Mouse (Mus musculus) layer of hippocampus, adult 2 months (tissue): ENCODE results near the gene Zfp72. TPM values are rescaled to one million over a fixed set of nuclear protein-coding genes. Genes with fewer than 3 reads are reported as not detected.

Experiments used
- DNase-seq, 2 experiments: peaks; one replicate each; pipeline ENCODE4 v3.0.0; 2022; ENCODE audit warnings: low spot score in 2 of 2
- H3K27ac ChIP-seq: fragments of 200-600 bp; 2 replicates; pipeline ENCODE4 v1.8.1; 2022
- H3K4me3 ChIP-seq: fragments of 200-600 bp; 2 replicates; pipeline ENCODE4 v1.8.1; 2022; ENCODE audit warnings: mild to moderate bottlenecking
- CTCF ChIP-seq: fragments of 200-600 bp; conservative IDR thresholded peaks from 2 replicates; pipeline ENCODE4 v1.8.1; 2022; ENCODE audit warnings: antibody characterized with exemption, mild to moderate bottlenecking, moderate library complexity
- microRNA-seq, 2 experiments: library from miRNA; unstranded; fragments of <30 nt; microRNA quantifications; one replicate each; pipeline ENCODE4 v1.2.0; 2021
- total RNA-seq, 2 experiments: library from RNA; stranded (reverse); gene quantifications; 2 replicates each; pipeline ENCODE4 v1.2.3; 2021

Gene Zfp72
- total RNA-seq, 2 experiments from 2014 or later = 6.0 to 6.5 TPM

DNA sequence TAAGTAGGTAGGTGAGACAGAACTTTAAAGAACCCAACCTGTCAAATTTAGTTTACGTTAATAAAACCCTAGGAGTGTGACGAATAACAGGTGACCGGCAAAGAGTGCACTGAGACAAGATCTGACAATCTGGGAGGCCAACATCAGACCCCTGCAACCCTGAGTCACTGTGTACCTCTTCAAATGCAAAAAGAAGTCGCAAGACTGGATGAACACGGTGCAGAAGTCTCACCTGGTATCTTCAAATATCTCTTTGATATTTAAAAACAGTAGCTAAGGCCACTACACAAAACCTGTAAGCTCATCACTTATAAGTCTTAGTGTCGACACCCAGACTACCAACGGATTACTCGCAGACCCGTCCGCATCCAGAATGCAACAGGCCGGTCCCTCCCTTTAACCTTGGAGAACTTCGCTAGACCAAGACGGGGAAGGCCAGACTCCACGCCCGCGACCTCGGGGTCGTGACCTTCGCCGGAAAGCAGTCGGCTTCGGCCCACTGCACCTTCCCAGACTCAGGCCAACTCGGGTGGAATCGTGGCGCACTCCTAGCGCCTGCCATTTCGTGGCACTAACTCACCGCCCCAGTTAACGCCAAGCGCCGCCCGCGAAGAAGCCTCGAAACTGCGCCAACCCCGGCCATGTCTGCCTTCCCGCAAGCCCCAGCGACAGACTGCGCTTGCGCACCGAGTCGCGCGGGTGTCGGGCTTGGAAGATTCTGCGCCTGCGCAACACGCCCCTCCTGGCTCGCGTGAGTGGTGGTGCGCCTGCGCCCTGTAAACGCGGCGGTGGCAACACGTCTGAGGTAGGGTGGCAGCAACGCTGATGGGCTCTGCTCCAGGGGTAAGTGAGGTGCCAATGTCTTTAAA is 40.8 kb downstream of the Zfp72 start, which contains the start of the genes Sdha and Ccdc127:
Sdha (minus strand) TSS at position 715 of the 869 bp plus-strand sequence.
Ccdc127 (plus strand) TSS at position 744 of the 869 bp plus-strand sequence.
- peak; percentile 95 to 98 for DNase-seq
- peak; percentile 35 for TF ChIP-seq CTCF
- H3K4me3 ChIP-seq = peak within 1 kb of the TSS; percentile 91
- H3K27ac ChIP-seq = peak within 1 kb of the TSS; percentile 99

DNA sequence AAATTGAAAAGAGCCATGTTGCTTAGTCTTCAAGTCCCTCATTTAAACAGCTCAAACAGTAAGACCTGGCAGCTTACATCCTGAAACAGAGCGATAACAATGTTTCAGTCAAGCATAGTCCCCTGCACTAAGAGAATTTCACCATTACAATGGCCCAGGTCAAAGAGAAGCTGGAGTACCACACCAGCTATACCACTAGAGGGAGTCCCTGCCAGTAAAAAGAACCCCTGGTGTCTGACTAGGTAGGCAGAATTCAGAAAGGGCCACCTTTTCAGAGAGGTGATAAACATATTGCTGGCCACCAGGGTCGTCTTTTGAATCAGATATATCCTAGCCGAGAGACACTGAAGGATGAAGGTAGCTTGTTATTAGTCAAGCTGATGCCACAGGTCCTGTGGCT is 49.6 kb downstream of the Zfp72 start:
- TF ChIP-seq CTCF = peak; percentile 85
- H3K4me3 ChIP-seq = no peak overlapping the region
- DNase-seq = peak in 1 of 2 experiments; percentile 32
- H3K27ac ChIP-seq = no peak overlapping the region

- Histone ChIP-seq H3K27ac (no peak overlapping the region), H3K4me3 (no peak overlapping the region)
- no peak for DNase-seq
- no peak for TF ChIP-seq CTCF
These were observed 61.3 kb downstream of the Zfp72 start for GRCm38 (mm10) chr13:74329321-74329720.

Small RNAs within 50 kb of the gene (microRNA-seq; reads per million reads assigned to microRNA genes)
- gene Mir692-3 = 0 reads per million in 2 experiments

Other genes with a start within 250 kb of the Zfp72 start
- gene Exoc3, start 182.1 kb downstream of the Zfp72 start, total RNA-seq = 10 to 100 TPM; 64.0 to 67.1 TPM
- under 1 TPM; 0.74 to 0.77 TPM for gene Ahrr, start 98.5 kb downstream of the Zfp72 start, total RNA-seq
- gene Pdcd6, start 73.3 kb downstream of the Zfp72 start, total RNA-seq = 10 to 100 TPM; 70.8 to 77.4 TPM
- gene Sdha, start 40.6 kb downstream of the Zfp72 start, total RNA-seq = 100 to 1,000 TPM; 306 to 317 TPM
- gene Ccdc127, start 40.5 kb downstream of the Zfp72 start, total RNA-seq = 10 to 100 TPM; 87.5 to 90.4 TPM
- not detected for gene Lrrc14b, start 26.8 kb downstream of the Zfp72 start, total RNA-seq
- gene Ftl1-ps1, start 8.9 kb upstream of the Zfp72 start, total RNA-seq = 100 to 1,000 TPM; 146 to 157 TPM
- gene Zfp825, start 103.2 kb upstream of the Zfp72 start, total RNA-seq = 1 to 10 TPM; 6.7 to 7.2 TPM
- gene Erap1, start 248.7 kb upstream of the Zfp72 start, total RNA-seq = 10 to 100 TPM; 11.7 to 14.8 TPM